Mouse (Mus musculus): ENCODE data around the gene Robo2. TPM values are rescaled to one million over a fixed set of nuclear protein-coding genes. Genes with fewer than 3 reads are reported as not detected.

Gene Robo2
- polyA plus RNA-seq, 1 experiment from 2014 or later, result 0.01 TPM

GRCm38 (mm10) chr16:73939423-73940210, 472.0 kb downstream of the Robo2 start:
- H3K27ac ChIP-seq, result no peak overlapping the region
- no peak overlapping the region for H3K4me3 ChIP-seq (ENCODE audit: inconsistent target)
- no peaks in the 10 kb centered on the region for H3K79me2 ChIP-seq (ENCODE audit: inconsistent target)
- no peaks in the 10 kb centered on the region for H3K36me3 ChIP-seq (ENCODE audit: inconsistent target)
- 89% methylated on average over 5 of the region's 5 CpGs for WGBS (ENCODE audit: missing documents)

- Histone ChIP-seq H3K27ac (no peak overlapping the region), H3K4me3 (ENCODE audit: inconsistent target) (no peak overlapping the region), H3K36me3 (ENCODE audit: inconsistent target) (no peaks in the 10 kb centered on the region), H3K79me2 (ENCODE audit: inconsistent target) (no peaks in the 10 kb centered on the region)
- 88% methylated on average over 4 of the region's 4 CpGs for WGBS (ENCODE audit: missing documents)
These were observed 481.3 kb downstream of the Robo2 start for GRCm38 (mm10) chr16:73930323-73930722.

- Histone ChIP-seq H3K4me3 (ENCODE audit: inconsistent target) (no peak overlapping the region), H3K79me2 (ENCODE audit: inconsistent target) (no peaks in the 10 kb centered on the region), H3K36me3 (ENCODE audit: inconsistent target) (no peaks in the 10 kb centered on the region), H3K27ac (no peak overlapping the region)
- WGBS (ENCODE audit: missing documents), result 90% methylated on average over 3 of the region's 3 CpGs
These were observed 484.1 kb downstream of the Robo2 start for GRCm38 (mm10) chr16:73927481-73927880.

- no peak overlapping the region for H3K4me3 ChIP-seq (ENCODE audit: inconsistent target)
- no peak overlapping the region for H3K27ac ChIP-seq
- H3K36me3 ChIP-seq (ENCODE audit: inconsistent target), result no peaks in the 10 kb centered on the region
- WGBS (ENCODE audit: missing documents), result 66% methylated on average over 4 of the region's 4 CpGs
- H3K79me2 ChIP-seq (ENCODE audit: inconsistent target), result no peaks in the 10 kb centered on the region
These were observed 496.2 kb downstream of the Robo2 start for GRCm38 (mm10) chr16:73915425-73915824.

- Histone ChIP-seq H3K36me3 (ENCODE audit: inconsistent target) (no peaks in the 10 kb centered on the region), H3K4me3 (ENCODE audit: inconsistent target) (no peak overlapping the region), H3K79me2 (ENCODE audit: inconsistent target) (no peaks in the 10 kb centered on the region), H3K27ac (no peak overlapping the region)
- WGBS (ENCODE audit: missing documents), result 53% methylated on average over 4 of the region's 4 CpGs
These were observed 496.7 kb downstream of the Robo2 start for GRCm38 (mm10) chr16:73914936-73915335.

GRCm38 (mm10) chr16:73908504-73908903, 503.1 kb downstream of the Robo2 start:
- 64% methylated on average over 11 of the region's 11 CpGs for WGBS (ENCODE audit: missing documents)
- H3K4me3 ChIP-seq (ENCODE audit: inconsistent target), result no peak overlapping the region
- H3K27ac ChIP-seq, result no peak overlapping the region
- H3K36me3 ChIP-seq (ENCODE audit: inconsistent target), result no peaks in the 10 kb centered on the region
- no peaks in the 10 kb centered on the region for H3K79me2 ChIP-seq (ENCODE audit: inconsistent target)

GRCm38 (mm10) chr16:73896856-73897255, 514.8 kb downstream of the Robo2 start:
- Histone ChIP-seq H3K27ac (no peak overlapping the region), H3K79me2 (ENCODE audit: inconsistent target) (no peaks in the 10 kb centered on the region), H3K4me3 (ENCODE audit: inconsistent target) (no peak overlapping the region), H3K36me3 (ENCODE audit: inconsistent target) (no peaks in the 10 kb centered on the region)
- WGBS (ENCODE audit: missing documents), result 91% methylated on average over 11 of the region's 11 CpGs

- 89% methylated on average over 1 of the region's 1 CpGs for WGBS (ENCODE audit: missing documents)
- Histone ChIP-seq H3K36me3 (ENCODE audit: inconsistent target) (no peaks in the 10 kb centered on the region), H3K4me3 (ENCODE audit: inconsistent target) (no peak overlapping the region), H3K27ac (no peak overlapping the region), H3K79me2 (ENCODE audit: inconsistent target) (no peaks in the 10 kb centered on the region)
These were observed 529.7 kb downstream of the Robo2 start for GRCm38 (mm10) chr16:73881911-73882310.

GRCm38 (mm10) chr16:73877973-73878372, 533.7 kb downstream of the Robo2 start:
- Histone ChIP-seq H3K79me2 (ENCODE audit: inconsistent target) (no peaks in the 10 kb centered on the region), H3K4me3 (ENCODE audit: inconsistent target) (no peak overlapping the region), H3K27ac (no peak overlapping the region), H3K36me3 (ENCODE audit: inconsistent target) (no peaks in the 10 kb centered on the region)
- WGBS (ENCODE audit: missing documents), result 84% methylated on average over 3 of the region's 3 CpGs

GRCm38 (mm10) chr16:73874991-73875390, 536.6 kb downstream of the Robo2 start:
- Histone ChIP-seq H3K4me3 (ENCODE audit: inconsistent target) (no peak overlapping the region), H3K27ac (no peak overlapping the region), H3K36me3 (ENCODE audit: inconsistent target) (no peaks in the 10 kb centered on the region), H3K79me2 (ENCODE audit: inconsistent target) (no peaks in the 10 kb centered on the region)
- 3% methylated on average over 2 of the region's 2 CpGs for WGBS (ENCODE audit: missing documents)

- Histone ChIP-seq H3K27ac (no peak overlapping the region), H3K79me2 (ENCODE audit: inconsistent target) (no peaks in the 10 kb centered on the region), H3K36me3 (ENCODE audit: inconsistent target) (no peaks in the 10 kb centered on the region), H3K4me3 (ENCODE audit: inconsistent target) (no peak overlapping the region)
- WGBS (ENCODE audit: missing documents), result 91% methylated on average over 5 of the region's 5 CpGs
These were observed 537.6 kb downstream of the Robo2 start for GRCm38 (mm10) chr16:73873828-73874558.

- WGBS (ENCODE audit: missing documents), result 91% methylated on average over 5 of the region's 5 CpGs
- Histone ChIP-seq H3K36me3 (ENCODE audit: inconsistent target) (no peaks in the 10 kb centered on the region), H3K79me2 (ENCODE audit: inconsistent target) (no peaks in the 10 kb centered on the region)
These were observed 541.3 kb downstream of the Robo2 start for GRCm38 (mm10) chr16:73870296-73870695.

GRCm38 (mm10) chr16:73869527-73870212, 542.0 kb downstream of the Robo2 start:
- H3K36me3 ChIP-seq (ENCODE audit: inconsistent target), result no peaks in the 10 kb centered on the region
- H3K27ac ChIP-seq, result no peak overlapping the region
- H3K79me2 ChIP-seq (ENCODE audit: inconsistent target), result no peaks in the 10 kb centered on the region
- WGBS (ENCODE audit: missing documents), result 56% methylated on average over 7 of the region's 7 CpGs
- H3K4me3 ChIP-seq (ENCODE audit: inconsistent target), result no peak overlapping the region

More at GRCm38 (mm10) chr16:73870296-73870695, 541.3 kb downstream of the Robo2 start:
- H3K27ac ChIP-seq, result no peak overlapping the region
- H3K4me3 ChIP-seq (ENCODE audit: inconsistent target), result no peak overlapping the region

- Histone ChIP-seq H3K4me3 (ENCODE audit: inconsistent target) (no peak overlapping the region), H3K27ac (no peak overlapping the region), H3K36me3 (ENCODE audit: inconsistent target) (no peaks in the 10 kb centered on the region), H3K79me2 (ENCODE audit: inconsistent target) (no peaks in the 10 kb centered on the region)
- 91% methylated on average over 9 of the region's 9 CpGs for WGBS (ENCODE audit: missing documents)
These were observed 547.0 kb downstream of the Robo2 start for GRCm38 (mm10) chr16:73864625-73865024.

- H3K27ac ChIP-seq, result no peak overlapping the region
- no peak overlapping the region for H3K4me3 ChIP-seq (ENCODE audit: inconsistent target)
- H3K79me2 ChIP-seq (ENCODE audit: inconsistent target), result no peaks in the 10 kb centered on the region
- 0% methylated on average over 3 of the region's 3 CpGs for WGBS (ENCODE audit: missing documents)
- H3K36me3 ChIP-seq (ENCODE audit: inconsistent target), result no peaks in the 10 kb centered on the region
These were observed 547.9 kb downstream of the Robo2 start for GRCm38 (mm10) chr16:73863748-73864147.

Measured in macrophage (primary cell).